Mouse (Mus musculus): ENCODE measurements at regions not wholly inside any gene's neighbourhood (a gene's known extent, or its start where the extent isn't known, plus 50 kb on each side); places are given as distances from the start of the nearest gene placed in this dataset.

DNA sequence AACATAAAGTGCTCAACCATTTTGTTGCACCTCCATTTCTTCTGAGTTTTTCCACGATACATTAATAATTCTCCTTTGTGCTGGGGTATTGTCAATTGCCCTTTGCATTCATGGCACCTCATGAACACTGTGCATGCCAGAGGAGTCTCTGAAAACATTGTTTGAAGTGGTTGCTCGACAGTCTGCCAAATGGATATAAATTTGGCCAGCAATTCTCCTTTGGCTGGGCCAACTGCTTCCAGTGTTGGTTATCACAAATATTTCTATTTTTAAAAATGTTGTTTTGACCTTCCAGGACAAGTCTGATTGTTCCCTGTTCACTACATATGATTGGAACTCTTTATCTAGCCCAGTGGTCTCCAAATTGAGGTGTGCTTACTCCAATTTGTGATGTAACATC is 184.1 kb upstream of the 9630041A04Rik start:
- no peak for TF ChIP-seq CTCF (IDR thresholded peaks at IDR 0.05; ENCODE audit: borderline replicate concordance, control insufficient read depth, extremely low read depth, insufficient read depth, low read length, poor library complexity)
- no peak for TF ChIP-seq POLR2A (IDR thresholded peaks at IDR 0.05; ENCODE audit: control insufficient read depth, extremely low read depth, insufficient read depth, low read length, poor library complexity)

Measured in thymus, adult 2 months (tissue).